Mouse (Mus musculus): ENCODE results near the gene Serpinf2.
"Not testable (repeated sequence)": the region's sequence is repeated elsewhere in the genome, so short reads cannot be mapped to it uniquely, and the experiment has no call there.

Serpinf2 gene

DNA sequence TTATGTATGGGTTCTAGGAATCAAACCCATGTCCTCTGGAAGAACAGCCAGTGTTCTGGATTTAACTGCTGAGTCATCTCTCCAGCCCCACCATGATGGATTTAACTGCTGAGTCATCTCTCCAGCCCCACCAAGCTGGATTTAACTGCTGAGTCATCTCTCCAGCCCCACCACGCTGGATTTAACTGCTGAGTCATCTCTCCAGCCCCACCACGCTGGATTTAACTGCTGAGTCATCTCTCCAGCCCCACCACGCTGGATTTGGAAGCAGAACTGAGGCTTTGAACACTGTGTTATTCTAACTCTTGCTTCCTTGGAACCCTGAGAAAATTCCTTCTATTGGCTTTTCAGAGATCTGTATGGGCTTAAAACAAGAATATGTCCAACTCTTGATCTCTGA lies 55.9 kb downstream of the Serpinf2 start:
- DNase-seq (ENCODE audit: low spot score in 2 of 2): not testable (repeated sequence)

Data from urinary bladder, postnatal 4 days (tissue).